ENCODE assay signal across 7 mouse cellular contexts in the genomic region with DNA sequence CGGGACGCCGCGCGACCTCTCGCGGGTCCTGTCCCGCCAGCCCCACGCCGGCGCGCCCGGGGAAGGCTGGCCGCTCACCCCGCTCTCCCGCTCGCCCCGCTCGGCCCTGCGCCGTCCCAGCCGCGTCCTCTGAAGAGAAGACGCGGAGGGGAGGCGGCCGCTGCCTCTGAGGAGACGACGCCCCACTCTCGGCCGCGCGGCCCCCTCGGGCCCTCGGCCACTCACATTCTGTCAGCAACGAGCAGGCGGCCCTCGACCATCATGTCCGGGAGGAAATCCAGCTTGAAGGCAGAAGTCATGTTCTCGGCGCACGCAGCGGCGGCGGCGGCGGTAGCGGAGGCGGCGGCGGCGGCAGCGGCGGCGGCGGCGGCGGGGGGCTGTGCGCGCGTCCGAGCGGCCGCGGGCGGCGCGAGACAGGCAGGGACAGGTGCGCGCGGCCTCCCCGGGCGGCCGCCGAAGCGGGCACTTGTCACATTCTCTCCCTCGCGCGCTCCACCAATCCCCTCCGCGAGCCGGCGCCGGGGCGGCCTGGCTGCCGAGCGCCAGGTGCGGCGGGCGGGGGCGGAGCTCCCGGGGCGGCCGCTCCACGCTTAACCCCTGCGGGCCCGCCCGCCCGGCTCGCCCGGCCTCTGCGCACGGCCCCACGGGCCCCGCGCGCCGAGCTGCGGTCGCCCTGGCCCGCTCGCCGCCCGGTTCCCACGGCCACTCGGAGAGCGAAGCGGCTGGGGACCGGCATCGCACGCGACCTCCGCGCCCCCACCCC.
DNase-seq lines count a peak whose midpoint lies in the region; ATAC-seq and TF ChIP-seq lines count a peak whose summit lies in the region.

No protein-coding gene starts in this region.

- H3K27ac ChIP-seq in cortical plate, adult 2 months (ENCODE audit: insufficient read depth, low read length): peak overlapping the region; percentile 100
- no peak overlapping the region for H3K27ac ChIP-seq in liver, embryonic 12.5 days

- no peak for TF ChIP-seq POLR2A in cortical plate, adult 2 months (IDR thresholded peaks at IDR 0.05; ENCODE audit: extremely low read depth, insufficient read depth, low read length)

- ATAC-seq in granulocyte monocyte progenitor cell, adult 5-6 weeks (replicated peaks; ENCODE audit: poor library complexity, severe bottlenecking): peak; percentile 71
- peak; percentile 88 for ATAC-seq in liver, embryonic 12.5 days

- DNase-seq in adrenal gland, adult 2 months: peak; percentile 81
- DNase-seq in kidney, adult 11 months: peak; percentile 66
- DNase-seq in natural killer cell, adult 2 months (ENCODE audit: low spot score in 2 of 2): peak; percentile 6 to 37
- peak; percentile 61 for DNase-seq in splenic B cell, adult 2 months (ENCODE audit: low read depth, low spot score)

- H3K4me1 ChIP-seq in cortical plate, adult 2 months (ENCODE audit: control insufficient read depth, insufficient read depth, low read length): peaks cover 5% of the 10 kb centered on the region; the same call in 1 of the 2 replicates
- H3K4me1 ChIP-seq in liver, embryonic 12.5 days: 0 out of 2 replicates have a peak, but pooled peaks cover 9% of the 10 kb centered on the region

- peak overlapping the region; percentile 50; the same call in 1 of the 2 replicates for H3K9ac ChIP-seq in liver, embryonic 12.5 days

- peak overlapping the region; percentile 69 for H3K4me3 ChIP-seq in cortical plate, adult 2 months (ENCODE audit: insufficient read depth, low read length)
- H3K4me3 ChIP-seq in liver, embryonic 12.5 days: peak overlapping the region; percentile 64

- no peaks in the 10 kb centered on the region for H3K36me3 ChIP-seq in liver, embryonic 12.5 days
- no peaks in the 10 kb centered on the region for H3K36me3 ChIP-seq in splenic B cell, adult 2 months (ENCODE audit: control insufficient read depth, insufficient read depth, low read length, poor library complexity, severe bottlenecking)

- H3K27me3 ChIP-seq in liver, embryonic 12.5 days (replicated peaks): peaks cover 63% of the 10 kb centered on the region
- no peaks in the 10 kb centered on the region; the same call in 1 of the 2 replicates for H3K27me3 ChIP-seq in splenic B cell, adult 2 months (ENCODE audit: control insufficient read depth, insufficient read depth, low read length, poor library complexity, severe bottlenecking)

- under 1% methylated on average over 96 of the region's 124 CpGs for WGBS in liver, embryonic 12.5 days (ENCODE audit: insufficient replicate concordance)

- peak overlapping the region; percentile 91 for H3K4me2 ChIP-seq in liver, embryonic 12.5 days

- H3K9me3 ChIP-seq in liver, embryonic 12.5 days (replicated peaks): no peaks in the 10 kb centered on the region

- TF ChIP-seq CTCF in cortical plate, adult 2 months (IDR thresholded peaks at IDR 0.05; ENCODE audit: extremely low read depth, insufficient read depth, low read length): no peak

Comparison
In these comparisons a context has a peak if more than half of its experiments do, and no peak if none do; other contexts are left out.
1. DNase-seq: peak in every context shown above with its lines; median percentile 81 in adrenal gland, adult 2 months; 66 in kidney, adult 11 months; 61 in splenic B cell, adult 2 months; 22 in natural killer cell, adult 2 months.